Mouse (Mus musculus): ENCODE data around the gene Coasy.

Coasy gene

GRCm38 (mm10) chr11:101082208-101083082 is at the start of gene Coasy:
Gene Coasy, plus strand, starts transcription at chr11:101082565.
- in situ Hi-C loops (cut with MboI; ENCODE audit: low pct_unique_long_range_greater_than_20kb in 1 of 2, low sequenced_read_pairs in 2 of 2, unreplicated experiment in 1 of 2) = no loop called here

- in situ Hi-C loops (cut with MboI; ENCODE audit: low pct_unique_long_range_greater_than_20kb in 1 of 2, low sequenced_read_pairs in 2 of 2, unreplicated experiment in 1 of 2) = no loop called here
Observed at GRCm38 (mm10) chr11:101033856-101034500, 48.4 kb upstream of the Coasy start.

- in situ Hi-C loops (cut with MboI; ENCODE audit: low pct_unique_long_range_greater_than_20kb in 1 of 2, low sequenced_read_pairs in 2 of 2, unreplicated experiment in 1 of 2) = no loop called here
Observed at GRCm38 (mm10) chr11:101034614-101035327, 47.6 kb upstream of the Coasy start.

GRCm38 (mm10) chr11:101035328-101035695 is 47.1 kb upstream of the Coasy start:
- in situ Hi-C loops (cut with MboI; ENCODE audit: low pct_unique_long_range_greater_than_20kb in 1 of 2, low sequenced_read_pairs in 2 of 2, unreplicated experiment in 1 of 2) = no loop called here

GRCm38 (mm10) chr11:101037795-101038194 is 44.6 kb upstream of the Coasy start:
- in situ Hi-C loops (cut with MboI; ENCODE audit: low pct_unique_long_range_greater_than_20kb in 1 of 2, low sequenced_read_pairs in 2 of 2, unreplicated experiment in 1 of 2) = no loop called here

GRCm38 (mm10) chr11:101045826-101046225 is 36.5 kb upstream of the Coasy start:
- in situ Hi-C loops (cut with MboI; ENCODE audit: low pct_unique_long_range_greater_than_20kb in 1 of 2, low sequenced_read_pairs in 2 of 2, unreplicated experiment in 1 of 2) = no loop called here

GRCm38 (mm10) chr11:101046440-101046839 is 35.9 kb upstream of the Coasy start:
- in situ Hi-C loops (cut with MboI; ENCODE audit: low pct_unique_long_range_greater_than_20kb in 1 of 2, low sequenced_read_pairs in 2 of 2, unreplicated experiment in 1 of 2) = no loop called here

- in situ Hi-C loops (cut with MboI; ENCODE audit: low pct_unique_long_range_greater_than_20kb in 1 of 2, low sequenced_read_pairs in 2 of 2, unreplicated experiment in 1 of 2) = no loop called here
Observed at GRCm38 (mm10) chr11:101047502-101047901, 34.9 kb upstream of the Coasy start.

GRCm38 (mm10) chr11:101050359-101050758 is 32.0 kb upstream of the Coasy start:
- in situ Hi-C loops (cut with MboI; ENCODE audit: low pct_unique_long_range_greater_than_20kb in 1 of 2, low sequenced_read_pairs in 2 of 2, unreplicated experiment in 1 of 2) = loop anchor here (25.0 kb wide), 1 partner anchor 188 kb away; the partner anchor contains the start of genes Stat5a (in 2 of the 2) and Stat5b (in 2 of the 2)

- in situ Hi-C loops (cut with MboI; ENCODE audit: low pct_unique_long_range_greater_than_20kb in 1 of 2, low sequenced_read_pairs in 2 of 2, unreplicated experiment in 1 of 2) = loop anchor here (25.0 kb wide), 1 partner anchor 189 kb away; the partner anchor contains the start of genes Stat5a (in 2 of the 2) and Stat5b (in 2 of the 2)
Observed at GRCm38 (mm10) chr11:101051051-101051493, 31.3 kb upstream of the Coasy start.

- in situ Hi-C loops (cut with MboI; ENCODE audit: low pct_unique_long_range_greater_than_20kb in 1 of 2, low sequenced_read_pairs in 2 of 2, unreplicated experiment in 1 of 2) = loop anchor here (25.0 kb wide), 1 partner anchor 189 kb away; the partner anchor contains the start of genes Stat5a (in 2 of the 2) and Stat5b (in 2 of the 2)
Observed at GRCm38 (mm10) chr11:101051617-101052016, 30.7 kb upstream of the Coasy start.

- in situ Hi-C loops (cut with MboI; ENCODE audit: low pct_unique_long_range_greater_than_20kb in 1 of 2, low sequenced_read_pairs in 2 of 2, unreplicated experiment in 1 of 2) = loop anchor here (25.0 kb wide), 1 partner anchor 191 kb away; the partner anchor contains the start of genes Stat5a (in 2 of the 2) and Stat5b (in 2 of the 2)
Observed at GRCm38 (mm10) chr11:101052751-101053473, 29.5 kb upstream of the Coasy start.

GRCm38 (mm10) chr11:101053974-101054373 is 28.4 kb upstream of the Coasy start:
- in situ Hi-C loops (cut with MboI; ENCODE audit: low pct_unique_long_range_greater_than_20kb in 1 of 2, low sequenced_read_pairs in 2 of 2, unreplicated experiment in 1 of 2) = loop anchor here (25.0 kb wide), 1 partner anchor 192 kb away; the partner anchor contains the start of genes Stat5a (in 2 of the 2) and Stat5b (in 2 of the 2)

- in situ Hi-C loops (cut with MboI; ENCODE audit: low pct_unique_long_range_greater_than_20kb in 1 of 2, low sequenced_read_pairs in 2 of 2, unreplicated experiment in 1 of 2) = loop anchor here (5.0 to 25.0 kb wide), 2 partner anchors 73 to 193 kb away; partner anchors contain the start of genes Stat5a (in 2 of the 2) and Stat5b (in 2 of the 2)
Observed at GRCm38 (mm10) chr11:101055418-101055817, 26.9 kb upstream of the Coasy start.

GRCm38 (mm10) chr11:101056885-101057284 is 25.5 kb upstream of the Coasy start:
- in situ Hi-C loops (cut with MboI; ENCODE audit: low pct_unique_long_range_greater_than_20kb in 1 of 2, low sequenced_read_pairs in 2 of 2, unreplicated experiment in 1 of 2) = loop anchor here (5.0 to 25.0 kb wide), 2 partner anchors 75 to 195 kb away; partner anchors contain the start of genes Stat5a (in 2 of the 2) and Stat5b (in 2 of the 2)

- in situ Hi-C loops (cut with MboI; ENCODE audit: low pct_unique_long_range_greater_than_20kb in 1 of 2, low sequenced_read_pairs in 2 of 2, unreplicated experiment in 1 of 2) = loop anchor here (5.0 to 25.0 kb wide), 2 partner anchors 76 to 196 kb away; partner anchors contain the start of genes Stat5a (in 2 of the 2) and Stat5b (in 2 of the 2)
Observed at GRCm38 (mm10) chr11:101057860-101058259, 24.5 kb upstream of the Coasy start.

- in situ Hi-C loops (cut with MboI; ENCODE audit: low pct_unique_long_range_greater_than_20kb in 1 of 2, low sequenced_read_pairs in 2 of 2, unreplicated experiment in 1 of 2) = loop anchor here (5.0 to 25.0 kb wide), 2 partner anchors 76 to 196 kb away; partner anchors contain the start of genes Stat5a (in 2 of the 2) and Stat5b (in 2 of the 2)
Observed at GRCm38 (mm10) chr11:101058726-101059125, 23.6 kb upstream of the Coasy start.

Measured in mouse embryonic stem cell (cell line).